Mouse (Mus musculus): ENCODE measurements at regions not wholly inside any gene's neighbourhood (a gene's known extent, or its start where the extent isn't known, plus 50 kb on each side); places are given as distances from the start of the nearest gene placed in this dataset.

DNA sequence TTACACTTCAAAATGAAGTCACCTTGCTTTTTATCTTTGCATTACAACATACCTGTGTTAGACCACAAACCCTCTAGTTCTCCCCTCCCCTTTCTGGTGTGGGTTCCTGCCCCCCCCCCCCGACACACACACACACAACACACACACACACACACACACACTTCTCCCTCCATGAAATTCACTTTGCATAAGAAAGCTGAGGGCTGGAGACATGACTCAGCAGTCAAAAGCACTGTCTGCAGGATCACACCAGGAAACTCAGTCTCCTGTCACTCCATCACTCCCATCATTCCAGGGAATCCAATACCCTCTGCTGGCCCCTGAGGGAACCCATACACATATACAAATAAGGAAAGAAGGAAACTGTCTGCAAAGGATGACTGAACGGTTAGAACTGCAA lies 94.5 kb upstream of the Fyn start:
- TF ChIP-seq EP300 (IDR thresholded peaks at IDR 0.05): no peak
- TF ChIP-seq CTCF (IDR thresholded peaks at IDR 0.05): no peak

Data from lung, postnatal 0 days (tissue).